Mouse (Mus musculus) liver, postnatal 0 days (tissue): ENCODE measurements around the gene Ankrd55.

Source experiments
- CTCF ChIP-seq: sonication (generic); IDR thresholded peaks from 2 replicates; pipeline ENCODE4 v1.5.1; 2016; ENCODE audit warnings: antibody characterized with exemption, low read depth
- EP300 ChIP-seq: IDR thresholded peaks from 2 replicates; pipeline ENCODE4 v1.6.1; 2016; ENCODE audit warnings: antibody characterized with exemption, low read depth, mild to moderate bottlenecking

- no peak for TF ChIP-seq CTCF
- TF ChIP-seq EP300: peak; percentile 61
Observed at GRCm38 (mm10) chr13:112287135-112287534, 1.1 kb upstream of the Ankrd55 start.
